Mouse (Mus musculus) E14TG2a.4 (cell line): ENCODE measurements around the gene Rpl7a.

Source experiments
- H3K27me3 ChIP-seq: 2 replicates; pipeline ENCODE4 v1.6.1; 2014; ENCODE audit warnings: low read length, control low read depth; ENCODE audit not compliant: insufficient read depth
- H3K36me3 ChIP-seq: 2 replicates; pipeline ENCODE4 v1.6.1; 2014; ENCODE audit warnings: low read length, control low read depth; ENCODE audit not compliant: insufficient read depth
- H3K4me1 ChIP-seq: replicated peaks from 2 replicates; pipeline ENCODE4 v1.6.1; 2014; ENCODE audit warnings: low read depth, low read length, control low read depth
- H3K4me3 ChIP-seq: replicated peaks from 2 replicates; pipeline ENCODE4 v1.5.1; 2014; ENCODE audit warnings: mild to moderate bottlenecking, low read length
- H3K9me3 ChIP-seq: 2 replicates; pipeline ENCODE4 v1.6.1; 2014; ENCODE audit warnings: low read length, control low read depth
- CTCF ChIP-seq: conservative IDR thresholded peaks from 2 replicates; pipeline ENCODE4 v1.5.1; 2014; ENCODE audit warnings: low read length
- NANOG ChIP-seq: IDR thresholded peaks from 2 replicates; pipeline ENCODE4 v1.6.1; 2014; ENCODE audit warnings: borderline replicate concordance, low read length, mixed read lengths
- POU5F1 ChIP-seq: IDR thresholded peaks from 2 replicates; pipeline ENCODE4 v1.6.1; 2014; ENCODE audit warnings: low read length, borderline replicate concordance

Rpl7a gene

DNA sequence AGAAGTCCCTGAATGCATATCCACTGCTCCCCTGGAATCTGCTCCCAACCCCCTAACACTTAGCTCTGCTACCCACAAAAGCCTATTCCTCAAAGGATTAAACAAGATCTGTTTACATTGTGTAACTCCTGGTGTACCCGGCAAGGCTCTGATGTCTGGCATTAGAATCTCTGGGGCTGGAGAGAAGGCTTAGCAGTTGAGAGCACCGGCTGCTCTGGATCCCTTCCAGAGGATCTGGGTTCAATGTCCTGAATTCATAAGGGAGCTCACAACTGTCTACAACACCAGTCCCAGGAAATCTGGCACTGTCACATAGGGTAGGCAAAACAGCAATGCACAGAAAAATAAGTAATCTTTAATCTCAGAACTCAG is 46.9 kb downstream of the Rpl7a start:
- Histone ChIP-seq H3K4me1 (peaks cover 18% of the 10 kb centered on the region), H3K4me3 (no peak overlapping the region), H3K9me3 (no peaks in the 10 kb centered on the region), H3K36me3 (peaks cover 97% of the 10 kb centered on the region), H3K27me3 (no peaks in the 10 kb centered on the region)
- TF ChIP-seq NANOG: no peak
- no peak for TF ChIP-seq POU5F1
- no peak for TF ChIP-seq CTCF

DNA sequence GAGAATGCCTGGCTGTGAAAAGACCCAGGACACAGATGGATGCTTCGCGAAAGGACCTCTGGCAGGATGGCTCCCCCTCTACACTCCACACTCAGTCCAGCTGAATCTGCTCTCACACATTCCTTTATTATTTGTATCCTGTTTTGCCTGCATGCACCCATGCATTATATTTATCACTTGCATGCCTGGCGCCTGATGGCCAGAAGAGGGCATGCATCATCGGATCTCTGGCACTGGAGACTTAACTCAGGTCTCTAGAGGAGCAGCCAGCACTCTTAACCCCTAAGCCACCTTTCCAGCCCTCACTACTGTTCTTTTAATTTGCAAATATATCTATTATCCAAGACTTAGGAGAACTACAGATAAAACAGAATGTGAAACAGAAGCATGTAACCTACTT is 50.2 kb downstream of the Rpl7a start:
- H3K27me3 ChIP-seq: no peaks in the 10 kb centered on the region
- H3K4me3 ChIP-seq: no peak overlapping the region
- H3K9me3 ChIP-seq: no peaks in the 10 kb centered on the region
- TF ChIP-seq POU5F1: no peak
- no peak for TF ChIP-seq NANOG
- no peak; the same call in 1 of the 2 replicates for TF ChIP-seq CTCF
- H3K36me3 ChIP-seq: peaks cover 71% of the 10 kb centered on the region
- H3K4me1 ChIP-seq: peaks cover 39% of the 10 kb centered on the region
